Mouse (Mus musculus): ENCODE measurements around the gene Usf2.
"Not testable (repeated sequence)": the region's sequence is repeated elsewhere in the genome, so short reads cannot be mapped to it uniquely, and the experiment has no call there.

DNA sequence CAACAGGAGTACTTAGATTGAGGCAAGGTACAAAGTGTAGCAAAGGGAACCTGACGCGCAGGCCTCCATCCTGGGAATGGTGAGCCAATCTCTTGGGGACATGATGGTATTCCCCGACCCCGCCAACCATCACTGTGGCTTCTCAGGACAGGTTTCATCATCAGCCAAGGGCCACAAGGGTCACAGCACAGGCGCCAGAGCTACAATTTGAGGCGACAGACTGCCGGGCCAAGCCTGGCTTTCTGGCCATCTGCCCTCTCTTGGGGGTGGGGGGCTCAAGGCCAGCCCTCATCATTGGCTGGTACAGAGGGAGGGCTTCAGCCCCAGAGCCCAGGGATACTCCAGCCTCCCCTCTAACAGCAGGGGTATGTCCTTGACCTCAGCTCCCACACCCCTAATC is 11.1 kb downstream of the Usf2 start:
- TF ChIP-seq POLR2A (IDR thresholded peaks at IDR 0.05; ENCODE audit: insufficient read depth, low read depth, low read length); CTCF (IDR thresholded peaks at IDR 0.05): not testable (repeated sequence)
